ENCODE assay signal across 12 mouse cellular contexts in the genomic region with DNA sequence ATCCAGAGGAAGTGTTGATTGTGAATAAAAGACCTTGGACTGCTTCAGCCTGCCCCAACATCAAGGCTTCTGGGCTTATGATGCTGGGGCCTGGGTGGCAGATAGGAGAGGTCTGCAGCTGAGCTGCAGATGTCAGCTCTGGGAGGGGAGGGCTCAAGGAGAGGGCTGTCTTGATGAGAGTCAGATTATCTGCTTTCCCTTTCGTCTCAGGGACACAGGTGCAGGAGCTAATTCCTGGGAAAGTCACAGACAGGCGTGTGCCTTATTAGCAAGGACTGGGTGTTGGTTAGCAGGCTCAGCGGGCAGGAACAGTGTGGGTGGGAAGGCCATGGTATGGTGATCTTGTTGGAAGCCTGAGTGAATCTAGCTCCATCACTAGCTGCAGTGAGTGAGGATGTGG.
DNase-seq lines count a peak whose midpoint lies in the region; ATAC-seq and TF ChIP-seq lines count a peak whose summit lies in the region.
"Had no signal": no experiment of that assay in that cellular context is flagged by ENCODE, and none has a peak within 500 bp of the region (broad histone marks: within the 10 kb centered on the region; RNA-seq: fewer than 3 reads in every experiment).

No protein-coding gene starts in this region.

- H3K4me2 ChIP-seq in intestine, embryonic 15.5 days (replicated peaks): no peak overlapping the region
- H3K4me2 ChIP-seq in intestine, postnatal 0 days (replicated peaks; ENCODE audit: low read depth): no peak overlapping the region
- no peak overlapping the region for H3K4me2 ChIP-seq in midbrain, embryonic 11.5 days
- H3K4me2 ChIP-seq: kidney, embryonic 15.5 days; limb, embryonic 12.5 days; lung, embryonic 14.5 days; neural tube, embryonic 12.5 days had no signal

- H3K9me3 ChIP-seq in intestine, embryonic 15.5 days: no peaks in the 10 kb centered on the region
- H3K9me3 ChIP-seq in intestine, postnatal 0 days (ENCODE audit: control insufficient read depth): no peaks in the 10 kb centered on the region
- H3K9me3 ChIP-seq in midbrain, embryonic 11.5 days (ENCODE audit: control insufficient read depth, low read length): no peaks in the 10 kb centered on the region
- H3K9me3 ChIP-seq: kidney, embryonic 15.5 days; limb, embryonic 12.5 days; neural tube, embryonic 12.5 days had no signal

- no peaks in the 10 kb centered on the region for H3K36me3 ChIP-seq in intestine, embryonic 15.5 days
- H3K36me3 ChIP-seq in intestine, postnatal 0 days (ENCODE audit: control insufficient read depth, insufficient read depth): 0 out of 2 replicates have a peak, but pooled peaks cover 7% of the 10 kb centered on the region
- H3K36me3 ChIP-seq in midbrain, embryonic 11.5 days (ENCODE audit: control insufficient read depth, insufficient read depth, low read length): no peaks in the 10 kb centered on the region; the same call in 1 of the 2 replicates

- no peak for TF ChIP-seq CTCF in intestine, postnatal 0 days (IDR thresholded peaks at IDR 0.05; ENCODE audit: low read depth)
- no peak for TF ChIP-seq CTCF in cortical plate, adult 2 months (IDR thresholded peaks at IDR 0.05; ENCODE audit: extremely low read depth, insufficient read depth, low read length)

- TF ChIP-seq POLR2A in cortical plate, adult 2 months (IDR thresholded peaks at IDR 0.05; ENCODE audit: extremely low read depth, insufficient read depth, low read length): no peak

- no peaks in the 10 kb centered on the region for H3K27me3 ChIP-seq in intestine, embryonic 15.5 days (replicated peaks)
- H3K27me3 ChIP-seq in intestine, postnatal 0 days (replicated peaks; ENCODE audit: control insufficient read depth, insufficient read depth, low read length): no peaks in the 10 kb centered on the region
- H3K27me3 ChIP-seq in midbrain, embryonic 11.5 days (ENCODE audit: control insufficient read depth, insufficient read depth, low read length): no peaks in the 10 kb centered on the region
- H3K27me3 ChIP-seq: kidney, embryonic 15.5 days; limb, embryonic 12.5 days; neural tube, embryonic 12.5 days had no signal

- 64% methylated on average over 3 of the region's 3 CpGs for WGBS in intestine, embryonic 15.5 days
- 43% methylated on average over 3 of the region's 3 CpGs for WGBS in intestine, postnatal 0 days
- 70% methylated on average over 3 of the region's 3 CpGs for WGBS in midbrain, embryonic 11.5 days

- no peak overlapping the region for H3K4me3 ChIP-seq in intestine, embryonic 15.5 days (replicated peaks)
- no peak overlapping the region for H3K4me3 ChIP-seq in intestine, postnatal 0 days (ENCODE audit: low read depth, low read length)
- no peak overlapping the region for H3K4me3 ChIP-seq in cortical plate, adult 2 months (ENCODE audit: insufficient read depth, low read length)
- no peak overlapping the region for H3K4me3 ChIP-seq in midbrain, embryonic 11.5 days (ENCODE audit: low read depth, low read length)
- H3K4me3 ChIP-seq: kidney, embryonic 15.5 days; limb, embryonic 12.5 days; neural tube, embryonic 12.5 days had no signal

- DNase-seq in MN1 (ENCODE audit: low spot score): peak; percentile 57
- DNase-seq in midbrain, embryonic 11.5 days (ENCODE audit: low spot score, missing footprints): no peak
- DNase-seq in right cerebral cortex, postnatal 4 days: no peak
- no peak for DNase-seq in right cerebral cortex, adult 2 months (ENCODE audit: low spot score in 2 of 2)
- DNase-seq: cerebellum, adult 8-10 months; lung, embryonic 14.5 days had no signal

- ATAC-seq in intestine, embryonic 15.5 days: 0 out of 2 replicates have a peak, but pooled peaks have one; percentile 34
- no peak for ATAC-seq in intestine, postnatal 0 days
- peak; percentile 48 for ATAC-seq in midbrain, embryonic 11.5 days (ENCODE audit: low FRiP score)

- H3K27ac ChIP-seq in intestine, embryonic 15.5 days: no peak overlapping the region
- H3K27ac ChIP-seq in intestine, postnatal 0 days (ENCODE audit: low read depth, low read length): no peak overlapping the region
- H3K27ac ChIP-seq in cortical plate, adult 2 months (ENCODE audit: insufficient read depth, low read length): peak overlapping the region; percentile 17; the same call in 1 of the 2 replicates
- H3K27ac ChIP-seq in midbrain, embryonic 11.5 days (ENCODE audit: low read depth, low read length): no peak overlapping the region
- H3K27ac ChIP-seq: kidney, embryonic 15.5 days; limb, embryonic 12.5 days; neural tube, embryonic 12.5 days had no signal

- peaks cover 21% of the 10 kb centered on the region for H3K4me1 ChIP-seq in intestine, embryonic 15.5 days (replicated peaks)
- H3K4me1 ChIP-seq in intestine, postnatal 0 days (replicated peaks; ENCODE audit: control insufficient read depth, insufficient read depth, low read length): peaks cover 6% of the 10 kb centered on the region; the same call in 1 of the 2 replicates
- peaks cover 22% of the 10 kb centered on the region for H3K4me1 ChIP-seq in cortical plate, adult 2 months (ENCODE audit: control insufficient read depth, insufficient read depth, low read length)
- peaks cover 9% of the 10 kb centered on the region; the same call in 1 of the 2 replicates for H3K4me1 ChIP-seq in midbrain, embryonic 11.5 days (ENCODE audit: control insufficient read depth, insufficient read depth, low read length)

- no peak overlapping the region for H3K9ac ChIP-seq in intestine, embryonic 15.5 days
- H3K9ac ChIP-seq in intestine, postnatal 0 days (ENCODE audit: low read depth, low read length): no peak overlapping the region
- no peak overlapping the region for H3K9ac ChIP-seq in midbrain, embryonic 11.5 days (ENCODE audit: low read length)
- H3K9ac ChIP-seq: kidney, embryonic 15.5 days; limb, embryonic 12.5 days; lung, embryonic 14.5 days; neural tube, embryonic 12.5 days had no signal
